Mouse (Mus musculus): ENCODE data around the gene Hyal1. TPM values are rescaled to one million over a fixed set of nuclear protein-coding genes. Genes with fewer than 3 reads are reported as not detected.

Hyal1 gene
- total RNA-seq, 2 experiments from 2014 or later, result 4.6 to 4.8 TPM

DNA sequence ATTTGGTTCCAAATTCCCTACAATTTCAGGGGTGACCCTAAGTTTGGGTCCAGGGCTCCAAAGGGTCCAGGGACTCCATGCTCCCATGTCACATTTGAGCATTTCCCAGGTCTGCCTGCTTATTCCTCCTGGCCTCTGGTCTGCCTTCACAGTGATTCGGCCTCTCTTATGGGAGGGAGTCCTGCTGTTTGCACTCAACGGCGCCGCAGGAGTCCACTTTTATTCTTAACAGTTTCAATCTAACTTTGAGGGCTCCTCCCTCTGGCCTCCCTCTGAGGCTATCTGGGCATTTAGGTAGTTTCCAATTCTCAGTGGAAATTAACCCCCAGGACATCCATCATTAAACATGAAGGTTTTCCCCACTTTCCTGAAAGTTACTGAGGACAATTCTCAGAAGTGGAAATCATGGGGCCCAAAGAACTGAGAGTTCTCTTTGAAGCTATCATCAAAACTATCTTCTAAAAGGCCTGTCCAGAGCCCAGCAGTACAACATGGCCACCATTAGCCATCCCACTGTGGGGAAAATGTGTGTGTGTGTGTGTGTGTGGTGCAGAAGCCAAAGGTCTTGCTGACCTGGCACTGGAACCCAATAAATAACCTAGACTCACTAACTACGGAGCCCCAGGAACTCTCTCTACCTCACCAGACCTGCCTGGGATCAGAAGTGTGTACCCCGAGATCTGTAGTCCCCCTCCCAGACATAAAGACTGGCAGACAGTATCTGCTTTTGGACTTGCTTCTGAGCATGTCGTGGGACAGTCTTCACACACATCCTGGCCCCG is 17.7 kb downstream of the Hyal1 start:
- DNase-seq (ENCODE audit: low spot score in 2 of 2), result no peak

DNA sequence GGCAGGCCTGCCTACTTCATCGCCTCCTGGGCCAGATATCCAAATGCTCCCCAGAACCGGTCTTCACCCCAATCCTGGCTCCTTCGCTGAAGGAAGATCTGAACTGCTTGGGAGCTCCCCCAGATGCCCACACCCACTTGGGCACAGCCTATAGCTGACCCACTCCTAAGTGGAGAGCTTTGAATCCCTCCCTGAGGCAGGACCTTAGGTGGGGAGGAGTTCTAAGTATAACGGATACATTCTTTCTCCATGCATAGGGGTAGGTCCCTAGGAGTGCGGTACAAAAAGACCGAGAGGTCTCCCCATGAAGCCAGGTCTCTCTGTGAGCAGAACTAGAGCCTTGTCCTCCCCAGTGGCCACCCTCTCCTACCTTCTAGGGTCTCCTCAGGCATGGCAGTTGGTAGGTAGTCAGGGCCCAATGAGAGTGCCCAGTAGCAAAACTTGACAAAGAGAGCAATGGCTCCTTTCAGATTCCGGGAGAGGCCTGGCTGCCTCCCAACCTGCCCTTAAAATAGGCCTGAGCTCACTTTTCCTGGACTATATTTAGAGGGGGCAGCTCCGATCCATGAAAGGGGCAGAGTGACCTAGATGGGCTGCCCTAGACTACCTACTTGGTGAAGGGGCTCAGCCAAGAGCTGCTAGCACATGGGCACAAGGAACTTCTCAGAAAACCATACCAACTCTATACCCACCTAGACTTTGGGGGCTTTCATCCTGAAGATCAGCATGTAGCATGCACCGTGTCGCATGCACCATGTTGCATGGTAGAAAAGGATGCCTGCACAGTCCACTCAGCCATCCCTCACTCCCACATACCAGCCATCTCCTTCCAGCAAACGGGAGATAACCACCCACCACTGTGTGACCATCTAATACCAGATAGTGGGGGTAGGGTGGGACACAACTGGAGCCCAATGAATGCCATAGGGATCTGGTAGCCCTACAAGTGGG is 20.2 kb downstream of the Hyal1 start:
- DNase-seq (ENCODE audit: low spot score in 2 of 2), result no peak

DNA sequence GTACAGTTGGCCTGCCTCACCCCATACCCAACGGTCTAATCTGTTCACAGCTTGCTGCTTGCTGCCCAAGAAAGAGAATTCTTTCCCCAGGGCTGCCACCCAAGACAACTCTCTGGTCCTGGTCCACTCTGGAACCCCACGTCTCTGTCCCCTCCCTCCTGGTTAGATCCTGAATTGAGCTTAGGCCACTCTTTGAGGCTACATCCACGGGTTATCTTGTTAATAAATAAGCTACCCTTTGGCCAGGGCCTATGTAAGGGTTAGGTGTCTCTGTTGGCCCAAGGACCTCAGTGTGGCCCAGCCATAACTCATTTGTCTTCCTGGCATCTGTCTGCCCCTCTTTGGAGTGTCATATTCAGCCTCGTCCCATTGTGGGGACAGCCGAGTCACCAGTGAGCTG is 21.7 kb downstream of the Hyal1 start:
- DNase-seq (ENCODE audit: low spot score in 2 of 2), result no peak

DNA sequence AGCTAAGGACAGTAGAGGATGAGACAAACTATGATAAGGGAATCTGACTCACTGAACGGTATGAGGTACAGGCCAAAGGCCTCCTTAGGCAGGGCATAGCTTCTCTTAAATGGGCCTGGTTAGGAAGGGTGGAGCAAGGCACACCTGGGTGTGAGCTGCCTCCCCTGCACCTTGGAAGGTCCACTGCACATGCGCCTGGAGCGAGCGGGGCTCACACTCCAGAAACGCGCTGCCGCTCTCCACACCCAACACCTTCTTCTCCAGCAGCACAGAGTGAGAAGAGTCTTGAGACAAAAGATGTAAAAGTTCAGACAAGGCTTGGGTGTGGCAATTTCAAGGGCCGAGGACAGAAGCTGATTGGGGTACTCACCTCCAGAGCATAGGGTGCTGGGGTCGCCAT is 22.7 kb downstream of the Hyal1 start:
- DNase-seq (ENCODE audit: low spot score in 2 of 2), result no peak

DNA sequence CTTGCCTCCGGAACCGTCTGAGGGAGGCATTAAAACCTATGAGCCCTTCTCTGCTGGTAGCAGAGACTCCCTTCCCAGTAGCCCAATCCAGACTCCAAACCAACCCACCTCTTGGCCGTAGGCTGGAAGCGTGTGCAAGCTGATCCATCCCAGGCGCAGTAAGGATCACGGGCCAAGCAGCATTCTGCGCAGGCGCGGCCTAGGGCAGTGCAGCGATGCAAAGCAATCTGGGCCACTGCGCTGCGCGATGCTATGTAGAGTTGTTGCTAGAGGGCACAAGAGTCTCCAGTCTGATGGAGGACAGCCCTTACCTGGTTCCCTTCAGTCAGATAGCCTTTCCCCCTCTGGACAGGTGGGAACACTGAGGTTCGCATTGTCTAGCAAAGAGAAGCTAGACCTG is 23.1 kb downstream of the Hyal1 start:
- DNase-seq (ENCODE audit: low spot score in 2 of 2), result no peak

DNA sequence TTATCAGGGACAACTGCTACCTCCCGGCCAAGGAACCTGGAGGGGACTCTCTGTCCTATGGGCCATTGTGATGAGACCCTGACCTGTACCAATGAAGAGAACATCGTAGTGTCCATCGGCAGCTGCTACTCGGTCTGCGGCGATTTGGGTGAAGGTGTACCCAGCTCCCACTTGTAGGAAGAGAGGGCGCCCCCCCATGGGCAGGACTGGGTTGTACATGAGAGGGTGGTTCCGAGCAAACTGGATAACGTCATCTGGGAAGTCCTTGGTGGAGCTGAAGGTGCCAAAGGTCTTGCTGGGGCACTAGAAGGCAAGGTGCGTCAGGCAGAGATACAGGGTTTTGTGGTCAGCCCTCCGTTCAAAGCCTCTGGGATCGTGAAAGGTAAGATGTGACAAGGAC is 24.0 kb downstream of the Hyal1 start:
- no peak for DNase-seq (ENCODE audit: low spot score in 2 of 2)

GRCm38 (mm10) chr9:107601275-107601674 is 24.5 kb downstream of the Hyal1 start:
- DNase-seq (ENCODE audit: low spot score in 2 of 2), result no peak

- DNase-seq (ENCODE audit: low spot score in 2 of 2), result peak; percentile 93 to 94
These were observed 25.4 kb downstream of the Hyal1 start for GRCm38 (mm10) chr9:107602068-107602648.

- no peak for DNase-seq (ENCODE audit: low spot score in 2 of 2)
These were observed 26.5 kb downstream of the Hyal1 start for GRCm38 (mm10) chr9:107603251-107603650.

DNA sequence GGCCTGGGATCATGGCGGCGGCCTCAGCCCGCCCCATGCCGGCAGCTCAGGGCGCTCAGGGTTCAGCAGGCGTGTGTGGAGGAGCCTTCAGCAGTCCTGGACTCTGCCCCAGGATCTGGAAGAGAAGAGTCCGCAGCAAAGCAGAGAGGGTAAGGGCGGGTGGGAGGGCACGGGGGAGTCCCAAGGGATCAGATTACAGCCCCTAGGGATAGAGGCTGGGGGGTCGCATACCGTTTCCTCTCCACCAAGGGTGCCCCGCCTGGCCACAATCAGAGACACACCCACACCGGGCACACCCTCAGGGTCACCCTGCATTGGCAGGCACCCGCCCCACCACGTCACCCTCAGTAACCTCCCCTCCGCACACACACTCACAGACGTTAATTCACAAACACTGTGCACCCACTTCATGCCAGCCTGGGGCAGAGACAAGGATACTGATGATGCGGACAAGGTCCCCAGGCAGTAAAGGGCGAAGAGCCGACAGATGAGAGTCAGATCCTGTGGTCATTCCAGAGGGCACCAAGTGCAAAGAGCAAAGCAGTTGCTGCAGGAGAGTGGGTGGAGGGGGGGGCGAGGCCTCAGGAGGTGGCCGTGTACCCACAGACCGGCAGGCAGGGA is 28.4 kb downstream of the Hyal1 start:
- DNase-seq (ENCODE audit: low spot score in 2 of 2), result no peak

DNA sequence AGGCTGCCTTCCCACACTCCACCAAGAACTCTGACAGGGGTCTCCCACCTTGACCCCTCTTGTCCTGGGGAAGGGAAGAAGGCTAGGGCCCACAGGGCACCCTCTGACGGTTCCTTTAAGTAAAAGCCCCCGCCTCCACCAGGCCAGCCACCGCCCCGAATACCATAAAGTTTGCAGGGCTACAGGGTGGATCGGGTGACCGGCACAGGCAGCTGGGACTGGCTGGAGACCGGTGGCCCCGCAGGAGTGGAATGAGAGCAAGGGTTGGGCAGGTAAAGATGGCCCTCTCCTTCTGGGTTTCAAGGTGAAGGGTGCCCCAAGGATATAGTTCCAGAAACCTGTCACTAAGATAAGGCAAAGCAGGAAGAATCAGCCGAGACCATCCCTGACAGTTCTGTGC is 29.9 kb downstream of the Hyal1 start:
- peak in 1 of 2 experiments; percentile 56 for DNase-seq (ENCODE audit: low spot score in 2 of 2)

DNA sequence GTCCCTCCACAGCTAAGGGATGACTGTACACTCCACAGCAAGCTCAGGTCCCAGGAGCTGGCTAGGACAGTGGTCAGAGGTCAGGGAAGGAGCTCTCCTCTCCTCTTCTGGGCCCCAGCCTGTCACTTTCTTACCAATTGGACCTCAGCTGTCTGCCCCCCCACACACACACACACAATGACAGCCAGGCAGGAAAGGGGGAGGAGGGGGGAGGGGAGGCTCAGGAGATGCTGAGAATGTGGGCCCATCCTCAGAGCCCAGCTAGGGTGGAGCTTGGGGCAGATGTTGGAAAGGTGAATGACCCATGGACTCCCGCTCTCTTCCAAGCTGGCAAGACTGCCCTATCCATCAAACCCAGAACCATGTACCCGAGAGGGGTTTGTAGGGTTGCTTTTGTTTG is 30.3 kb downstream of the Hyal1 start:
- no peak for DNase-seq (ENCODE audit: low spot score in 2 of 2)

DNA sequence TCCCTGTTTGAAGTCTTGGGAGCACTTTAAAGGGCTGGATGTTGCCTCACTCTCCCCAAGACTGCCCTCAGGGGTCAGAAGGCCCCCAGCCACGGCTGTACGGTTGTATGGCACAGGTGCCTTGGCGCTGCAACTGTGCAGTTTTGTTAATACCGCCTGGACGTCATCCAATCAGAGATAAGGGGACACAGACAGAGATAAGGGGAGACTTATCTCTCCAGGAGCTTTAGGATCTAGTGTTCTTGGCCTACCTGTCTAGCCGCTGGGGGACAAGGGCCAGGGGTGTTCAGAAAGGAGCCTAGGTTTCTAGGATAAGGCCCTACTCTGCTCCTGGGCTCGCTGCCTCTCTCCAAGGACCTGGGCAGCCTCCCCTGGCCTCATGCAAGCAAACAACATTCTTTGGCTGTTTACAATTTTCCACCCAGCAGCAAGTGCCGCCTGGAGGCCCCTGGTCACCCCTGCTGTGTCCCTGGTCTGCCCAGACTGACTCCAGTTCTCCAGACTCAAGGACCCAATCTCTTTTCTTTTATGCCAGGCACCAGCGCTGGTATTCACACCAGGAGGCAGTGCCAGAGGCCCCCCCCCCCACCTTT is 31.0 kb downstream of the Hyal1 start:
- no peak for DNase-seq (ENCODE audit: low spot score in 2 of 2)

- DNase-seq (ENCODE audit: low spot score in 2 of 2), result peak in 1 of 2 experiments; percentile 60
These were observed 32.2 kb downstream of the Hyal1 start, which contains the start of gene Sema3b for GRCm38 (mm10) chr9:107608741-107609432. TSS of gene Sema3b (minus strand) at chr9:107609229.

GRCm38 (mm10) chr9:107609433-107609830 is 32.7 kb downstream of the Hyal1 start:
- DNase-seq (ENCODE audit: low spot score in 2 of 2), result no peak

- no peak for DNase-seq (ENCODE audit: low spot score in 2 of 2)
These were observed 34.9 kb downstream of the Hyal1 start for GRCm38 (mm10) chr9:107611456-107612190.

GRCm38 (mm10) chr9:107612191-107612944 is 35.6 kb downstream of the Hyal1 start:
- DNase-seq (ENCODE audit: low spot score in 2 of 2), result peak; percentile 99 to 100

- peak in 1 of 2 experiments; percentile 58 for DNase-seq (ENCODE audit: low spot score in 2 of 2)
These were observed 36.3 kb downstream of the Hyal1 start for GRCm38 (mm10) chr9:107612945-107613569.
